Mouse (Mus musculus): Measurements from ENCODE around the gene Rmnd5b.

DNA sequence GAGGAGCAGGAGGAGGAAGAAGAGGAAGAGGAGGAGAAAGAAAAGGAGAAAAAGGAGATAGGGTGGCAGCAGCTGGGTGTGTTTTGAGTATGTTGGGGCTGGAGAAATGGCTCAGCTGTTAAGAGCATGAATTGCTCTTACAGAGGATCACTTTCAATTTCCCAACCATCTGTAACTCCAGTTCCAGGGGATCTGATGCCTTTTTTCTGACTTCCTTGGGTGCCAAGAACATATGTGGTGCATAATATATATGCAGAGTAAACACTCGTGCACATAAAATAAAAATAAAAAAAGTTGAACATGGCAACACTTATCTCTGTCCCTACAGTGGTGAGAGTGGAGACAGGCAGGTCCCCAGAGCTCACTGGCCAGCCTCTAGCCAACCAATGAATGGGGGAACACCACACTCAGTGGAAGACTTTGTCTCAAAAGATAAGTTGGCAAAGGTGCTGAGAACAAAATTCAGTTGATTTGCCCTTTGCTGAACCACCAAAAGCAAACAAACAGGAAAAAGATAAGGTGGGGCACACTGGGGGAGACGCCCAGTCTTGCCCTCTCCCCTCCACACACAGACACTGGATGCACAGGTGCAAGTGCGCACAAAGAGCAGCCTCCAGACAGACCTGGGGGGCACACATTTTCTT lies 26.3 kb downstream of the Rmnd5b start:
- TF ChIP-seq CTCF (IDR thresholded peaks at IDR 0.05; ENCODE audit: borderline replicate concordance, insufficient read depth, low read length) (no peak), POLR2A (IDR thresholded peaks at IDR 0.05; ENCODE audit: low read depth, low read length) (no peak)

Data from embryonic fibroblast, embryonic 13.5 days (primary cell).